Comparison of ENCODE assay signal across 15 mouse cellular contexts in the genomic region with DNA sequence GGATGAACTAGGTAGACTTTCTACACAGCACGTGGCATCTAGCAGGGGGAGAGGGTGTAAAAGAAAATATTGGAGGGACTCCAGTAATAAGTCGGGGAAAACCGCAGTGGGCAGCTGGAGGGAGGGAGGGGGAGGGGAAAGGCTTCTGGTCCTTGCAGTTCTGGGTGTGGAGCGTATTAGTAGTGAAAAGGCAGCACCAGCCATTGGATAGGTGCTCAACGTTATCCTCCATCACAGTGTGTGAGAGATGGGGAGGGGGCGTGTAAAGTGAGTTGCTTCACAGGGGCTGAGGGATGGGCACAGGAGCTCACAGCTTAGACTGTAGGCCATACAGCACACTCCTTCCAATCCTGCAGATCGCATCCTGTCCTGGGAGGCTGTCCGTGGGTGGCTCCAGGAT.
DNase-seq lines count a peak whose midpoint lies in the region; ATAC-seq and TF ChIP-seq lines count a peak whose summit lies in the region.
"Had no signal": no experiment of that assay in that cellular context is flagged by ENCODE, and none has a peak within 500 bp of the region (broad histone marks: within the 10 kb centered on the region; RNA-seq: fewer than 3 reads in every experiment).

No protein-coding gene starts in this region.

- H3K4me2 ChIP-seq in heart, embryonic 12.5 days = no peak overlapping the region
- H3K4me2 ChIP-seq in midbrain, embryonic 11.5 days = no peak overlapping the region
- H3K4me2 ChIP-seq in midbrain, postnatal 0 days (ENCODE audit: low read depth, low read length, poor library complexity, severe bottlenecking) = no peak overlapping the region
- no peak overlapping the region for H3K4me2 ChIP-seq in midbrain, embryonic 15.5 days
- H3K4me2 ChIP-seq in intestine, embryonic 16.5 days (ENCODE audit: low read depth, low read length) = no peak overlapping the region

- ATAC-seq in heart, embryonic 12.5 days (ENCODE audit: insufficient number of reproducible peaks, low FRiP score) = no peak
- peak; percentile 43 for ATAC-seq in midbrain, embryonic 11.5 days (ENCODE audit: low FRiP score)
- no peak for ATAC-seq in midbrain, postnatal 0 days (ENCODE audit: low FRiP score)
- peak; percentile 52; the same call in 1 of the 2 replicates for ATAC-seq in midbrain, embryonic 15.5 days (replicated peaks)
- no peak for ATAC-seq in intestine, embryonic 16.5 days
- ATAC-seq: hindbrain, postnatal 0 days had no signal

- peaks cover 7% of the 10 kb centered on the region for H3K4me1 ChIP-seq in heart, embryonic 12.5 days (replicated peaks)
- no peaks in the 10 kb centered on the region for H3K4me1 ChIP-seq in midbrain, embryonic 11.5 days (ENCODE audit: control insufficient read depth, insufficient read depth, low read length)
- H3K4me1 ChIP-seq in midbrain, postnatal 0 days (ENCODE audit: insufficient read depth, low read length) = no peaks in the 10 kb centered on the region
- no peaks in the 10 kb centered on the region for H3K4me1 ChIP-seq in midbrain, embryonic 15.5 days
- no peaks in the 10 kb centered on the region for H3K4me1 ChIP-seq in intestine, embryonic 16.5 days (ENCODE audit: control insufficient read depth, insufficient read depth, low read length)

- H3K36me3 ChIP-seq in heart, embryonic 12.5 days = no peaks in the 10 kb centered on the region
- H3K36me3 ChIP-seq in midbrain, embryonic 11.5 days (ENCODE audit: control insufficient read depth, insufficient read depth, low read length) = no peaks in the 10 kb centered on the region
- no peaks in the 10 kb centered on the region for H3K36me3 ChIP-seq in midbrain, postnatal 0 days (ENCODE audit: insufficient read depth, low read length)
- H3K36me3 ChIP-seq in midbrain, embryonic 15.5 days (replicated peaks) = no peaks in the 10 kb centered on the region
- H3K36me3 ChIP-seq in intestine, embryonic 16.5 days (ENCODE audit: control insufficient read depth, insufficient read depth, low read length) = no peaks in the 10 kb centered on the region

- peaks cover 5% of the 10 kb centered on the region; the same call in 1 of the 2 replicates for H3K27me3 ChIP-seq in heart, embryonic 12.5 days (replicated peaks)
- no peaks in the 10 kb centered on the region for H3K27me3 ChIP-seq in midbrain, embryonic 11.5 days (ENCODE audit: control insufficient read depth, insufficient read depth, low read length)
- no peaks in the 10 kb centered on the region for H3K27me3 ChIP-seq in midbrain, postnatal 0 days (ENCODE audit: insufficient read depth, low read length)
- 0 out of 2 replicates have a peak, but pooled peaks cover 2% of the 10 kb centered on the region for H3K27me3 ChIP-seq in midbrain, embryonic 15.5 days (replicated peaks)
- no peaks in the 10 kb centered on the region for H3K27me3 ChIP-seq in intestine, embryonic 16.5 days (replicated peaks; ENCODE audit: control insufficient read depth, insufficient read depth, low read length)

- H3K9me3 ChIP-seq in heart, embryonic 12.5 days (replicated peaks) = no peaks in the 10 kb centered on the region
- no peaks in the 10 kb centered on the region for H3K9me3 ChIP-seq in midbrain, embryonic 11.5 days (ENCODE audit: control insufficient read depth, low read length)
- H3K9me3 ChIP-seq in midbrain, postnatal 0 days (ENCODE audit: low read length) = no peaks in the 10 kb centered on the region
- H3K9me3 ChIP-seq in midbrain, embryonic 15.5 days = no peaks in the 10 kb centered on the region
- H3K9me3 ChIP-seq in intestine, embryonic 16.5 days (ENCODE audit: control insufficient read depth, low read length) = no peaks in the 10 kb centered on the region

- WGBS in heart, embryonic 12.5 days = 72% methylated on average over 8 of the region's 8 CpGs
- WGBS in midbrain, embryonic 11.5 days = 83% methylated on average over 8 of the region's 8 CpGs
- WGBS in midbrain, postnatal 0 days = 81% methylated on average over 8 of the region's 8 CpGs
- 82% methylated on average over 8 of the region's 8 CpGs for WGBS in midbrain, embryonic 15.5 days
- WGBS in intestine, embryonic 16.5 days = 59% methylated on average over 8 of the region's 8 CpGs

- peak; percentile 73 for DNase-seq in heart, adult 11 months
- no peak for DNase-seq in midbrain, embryonic 11.5 days (ENCODE audit: low spot score, missing footprints)
- DNase-seq in midbrain, postnatal 0 days (ENCODE audit: low spot score) = no peak
- DNase-seq in forelimb bud, embryonic 11.5 days (ENCODE audit: low read depth, low spot score) = peak; percentile 24
- DNase-seq in left cerebral cortex, adult 8-10 months (ENCODE audit: low spot score in 2 of 2) = no peak
- DNase-seq: adrenal gland, postnatal 10 days; cerebellum, adult 18-20 months; gastrocnemius, adult 2 months; kidney, adult 8-10 months; lung, adult 2 months; thymus, postnatal 4 days had no signal

- TF ChIP-seq CTCF in midbrain, postnatal 0 days (IDR thresholded peaks at IDR 0.05) = no peak

- no peak overlapping the region for H3K4me3 ChIP-seq in heart, embryonic 12.5 days
- no peak overlapping the region for H3K4me3 ChIP-seq in midbrain, embryonic 11.5 days (ENCODE audit: low read depth, low read length)
- H3K4me3 ChIP-seq in midbrain, postnatal 0 days (ENCODE audit: low read depth, low read length) = no peak overlapping the region
- H3K4me3 ChIP-seq in midbrain, embryonic 15.5 days = no peak overlapping the region
- H3K4me3 ChIP-seq in intestine, embryonic 16.5 days (ENCODE audit: low read length) = no peak overlapping the region
- H3K4me3 ChIP-seq: gastrocnemius, adult 2 months had no signal

- no peak overlapping the region for H3K27ac ChIP-seq in heart, embryonic 12.5 days (ENCODE audit: poor library complexity, severe bottlenecking)
- no peak overlapping the region; the same call in 1 of the 2 replicates for H3K27ac ChIP-seq in midbrain, embryonic 11.5 days (ENCODE audit: low read depth, low read length)
- H3K27ac ChIP-seq in midbrain, postnatal 0 days (ENCODE audit: low read depth, low read length) = no peak overlapping the region
- H3K27ac ChIP-seq in midbrain, embryonic 15.5 days = no peak overlapping the region
- no peak overlapping the region for H3K27ac ChIP-seq in intestine, embryonic 16.5 days (ENCODE audit: low read length)
- H3K27ac ChIP-seq: gastrocnemius, adult 2 months; hindbrain, postnatal 0 days had no signal

- no peak overlapping the region for H3K9ac ChIP-seq in heart, embryonic 12.5 days
- H3K9ac ChIP-seq in midbrain, embryonic 11.5 days (ENCODE audit: low read length) = no peak overlapping the region
- no peak overlapping the region for H3K9ac ChIP-seq in midbrain, postnatal 0 days (replicated peaks; ENCODE audit: low read length, poor library complexity, severe bottlenecking)
- no peak overlapping the region for H3K9ac ChIP-seq in midbrain, embryonic 15.5 days
- H3K9ac ChIP-seq in intestine, embryonic 16.5 days (ENCODE audit: low read depth, low read length) = no peak overlapping the region

Comparison
In these comparisons a context has a peak if more than half of its experiments do, and no peak if none do; other contexts are left out.
1. ATAC-seq: peak in midbrain, embryonic 11.5 days (single experiment) and midbrain, embryonic 15.5 days (single experiment); none in heart, embryonic 12.5 days (single experiment), midbrain, postnatal 0 days (single experiment) and intestine, embryonic 16.5 days (single experiment).
2. DNase-seq: peak in heart, adult 11 months (single experiment) and forelimb bud, embryonic 11.5 days (single experiment); none in midbrain, embryonic 11.5 days (single experiment), midbrain, postnatal 0 days (single experiment) and left cerebral cortex, adult 8-10 months (0 of 2).